Mouse (Mus musculus): ENCODE measurements at regions not wholly inside any gene's neighbourhood (a gene's known extent, or its start where the extent isn't known, plus 50 kb on each side); places are given as distances from the start of the nearest gene placed in this dataset.

- TF ChIP-seq CTCF (IDR thresholded peaks at IDR 0.05) (no peak), EP300 (IDR thresholded peaks at IDR 0.05) (no peak)
Measured at GRCm38 (mm10) chr17:79786691-79787090, 71.8 kb upstream of the Cyp1b1 start.
